Mouse (Mus musculus) CH12.LX (cell line): ENCODE measurements around the gene Rcn1. TPM values are rescaled to one million over a fixed set of nuclear protein-coding genes. Genes with fewer than 3 reads are reported as not detected.

Experiments used
- DNase-seq: peaks from one replicate; pipeline ENCODE4 v3.0.0-alpha.2; 2013; ENCODE audit errors: extremely low read depth
- H3K27ac ChIP-seq: 2 replicates; pipeline ENCODE4 v1.5.1; 2012; ENCODE audit warnings: low read depth, mild to moderate bottlenecking, control low read depth, moderate library complexity; ENCODE audit not compliant: insufficient read depth
- H3K27me3 ChIP-seq: replicated peaks from 2 replicates; pipeline ENCODE3; 2012; ENCODE audit warnings: inconsistent platforms
- H3K36me3 ChIP-seq, 2 experiments: replicated peaks in 1 of 2; 2 replicates each; pipeline versions ENCODE3 to v1.6.1; 2012; ENCODE audit warnings: inconsistent platforms in 1 of 2, low read length in 1 of 2, mild to moderate bottlenecking in 1 of 2, mixed read lengths in 1 of 2, moderate library complexity in 1 of 2; ENCODE audit not compliant: control insufficient read depth in 1 of 2, insufficient read depth in 1 of 2
- H3K4me1 ChIP-seq, 2 experiments: 2 replicates each; pipeline ENCODE4 v1.6.1; 2012; ENCODE audit warnings: inconsistent platforms in 1 of 2, moderate library complexity in 1 of 2; ENCODE audit not compliant: insufficient read depth in 2 of 2, control insufficient read depth in 1 of 2
- H3K4me2 ChIP-seq: 2 replicates; pipeline ENCODE4 v1.6.1; 2012; ENCODE audit warnings: low read depth, mild to moderate bottlenecking, control low read depth; ENCODE audit not compliant: poor library complexity, insufficient read depth, severe bottlenecking
- H3K4me3 ChIP-seq, 3 experiments: fragments of 150-350 bp in 1 of 3; sonication (generic) in 1 of 3; replicated peaks in 1 of 3; 2 replicates each; pipeline versions ENCODE3 to v1.5.1; 2011 to 2012; ENCODE audit warnings: low read depth in 2 of 3, low read length in 2 of 3, mild to moderate bottlenecking in 2 of 3, moderate library complexity in 2 of 3, control low read depth in 1 of 3, improper control_type of control experiment in 1 of 3, inconsistent platforms in 1 of 3, mixed read lengths in 1 of 3; ENCODE audit not compliant: poor library complexity in 1 of 3
- H3K79me2 ChIP-seq: replicated peaks from 2 replicates; pipeline ENCODE4 v1.6.1; 2012; ENCODE audit warnings: mild to moderate bottlenecking, moderate library complexity; ENCODE audit not compliant: control insufficient read depth, poor library complexity, insufficient read depth, severe bottlenecking; ENCODE audit errors: extremely low read depth
- H3K9ac ChIP-seq: 2 replicates; pipeline ENCODE4 v1.6.1; 2012; ENCODE audit warnings: low read depth, mild to moderate bottlenecking, control low read depth, moderate library complexity; ENCODE audit not compliant: insufficient read depth
- H3K9me3 ChIP-seq: replicated peaks from 2 replicates; pipeline ENCODE3; 2012; ENCODE audit warnings: low read length, inconsistent platforms, mixed read lengths
- GABPA ChIP-seq: IDR thresholded peaks from 2 replicates; pipeline ENCODE4 v1.6.1; 2012; ENCODE audit warnings: low read depth, low read length, improper control_type of control experiment, inconsistent platforms; ENCODE audit not compliant: insufficient replicate concordance
- JUND ChIP-seq: conservative IDR thresholded peaks from 2 replicates; pipeline ENCODE4 v1.6.1; 2011; ENCODE audit warnings: low read depth, low read length, improper control_type of control experiment
- KAT2A ChIP-seq: IDR thresholded peaks from 2 replicates; pipeline ENCODE4 v1.6.1; 2012; ENCODE audit warnings: low read length, improper control_type of control experiment, inconsistent platforms; ENCODE audit not compliant: insufficient replicate concordance
- MEF2A ChIP-seq: IDR thresholded peaks from 2 replicates; pipeline ENCODE4 v1.6.1; 2014; ENCODE audit warnings: low read depth, mild to moderate bottlenecking, inconsistent platforms, low read length, improper control_type of control experiment, borderline replicate concordance
- MYC ChIP-seq: IDR thresholded peaks from 2 replicates; pipeline ENCODE4 v1.6.1; 2011; ENCODE audit warnings: low read depth, mild to moderate bottlenecking, improper control_type of control experiment, low read length
- NELFE ChIP-seq: IDR thresholded peaks from 2 replicates; pipeline ENCODE4 v1.6.1; 2011; ENCODE audit warnings: low read depth, low read length, improper control_type of control experiment
- POLR2AphosphoS2 ChIP-seq: IDR thresholded peaks from 2 replicates; pipeline ENCODE4 v1.6.1; 2011; ENCODE audit warnings: low read depth, low read length, improper control_type of control experiment
- RAD21 ChIP-seq: IDR thresholded peaks from 2 replicates; pipeline ENCODE4 v1.6.1; 2011; ENCODE audit warnings: low read depth, mild to moderate bottlenecking, low read length, improper control_type of control experiment, moderate library complexity
- SMC3 ChIP-seq: IDR thresholded peaks from 2 replicates; pipeline ENCODE4 v1.6.1; 2011; ENCODE audit warnings: low read depth, low read length, improper control_type of control experiment
- TCF12 ChIP-seq: IDR thresholded peaks from 2 replicates; pipeline ENCODE4 v1.6.1; 2014; ENCODE audit warnings: low read depth, mild to moderate bottlenecking, inconsistent platforms, low read length, improper control_type of control experiment
- UBTF ChIP-seq: IDR thresholded peaks from 2 replicates; pipeline ENCODE4 v1.6.1; 2012; ENCODE audit warnings: low read depth, mild to moderate bottlenecking, inconsistent platforms, low read length, improper control_type of control experiment, moderate library complexity
- ZKSCAN1 ChIP-seq: IDR thresholded peaks from 2 replicates; pipeline ENCODE4 v1.6.1; 2012; ENCODE audit warnings: low read depth, inconsistent platforms, low read length, improper control_type of control experiment, borderline replicate concordance
- dilution Hi-C: fragments of 300-500 bp; cut with MboI; formaldehyde crosslinking; loops from 2 replicates; pipeline ENCODE4 v1.14.3; 2020; ENCODE audit warnings: low sequenced_read_pairs; ENCODE audit not compliant: extremely low pct_unique_long_range_greater_than_20kb, extremely low pct_ligation_motif_present
- in situ Hi-C: fragments of 300-500 bp; cut with MboI; formaldehyde crosslinking; loops from 3 replicates; pipeline ENCODE4 v1.14.3; 2019; ENCODE audit warnings: low sequenced_read_pairs, low pct_ligation_motif_present, low pct_unique_long_range_greater_than_20kb, mixed read lengths
- polyA plus RNA-seq: library from polyadenylated mRNA; unstranded; fragments of >175 nt; gene quantifications from 2 replicates; pipeline ENCODE4 v1.2.1, GENCODE M21; 2012; ENCODE audit warnings: low read depth; ENCODE audit not compliant: insufficient read length
- total RNA-seq, 2 experiments: library from RNA; depleted of rRNA; stranded (reverse); fragments of 300-350 nt in 1 of 2; fragments of >200 nt in 1 of 2; gene quantifications; 2 replicates each; pipeline ENCODE4 v1.2.3; 2012 to 2014

Gene Rcn1
- total and polyA plus RNA-seq, 3 experiments: 10.5 to 23.4 (median 22.8) TPM

DNA sequence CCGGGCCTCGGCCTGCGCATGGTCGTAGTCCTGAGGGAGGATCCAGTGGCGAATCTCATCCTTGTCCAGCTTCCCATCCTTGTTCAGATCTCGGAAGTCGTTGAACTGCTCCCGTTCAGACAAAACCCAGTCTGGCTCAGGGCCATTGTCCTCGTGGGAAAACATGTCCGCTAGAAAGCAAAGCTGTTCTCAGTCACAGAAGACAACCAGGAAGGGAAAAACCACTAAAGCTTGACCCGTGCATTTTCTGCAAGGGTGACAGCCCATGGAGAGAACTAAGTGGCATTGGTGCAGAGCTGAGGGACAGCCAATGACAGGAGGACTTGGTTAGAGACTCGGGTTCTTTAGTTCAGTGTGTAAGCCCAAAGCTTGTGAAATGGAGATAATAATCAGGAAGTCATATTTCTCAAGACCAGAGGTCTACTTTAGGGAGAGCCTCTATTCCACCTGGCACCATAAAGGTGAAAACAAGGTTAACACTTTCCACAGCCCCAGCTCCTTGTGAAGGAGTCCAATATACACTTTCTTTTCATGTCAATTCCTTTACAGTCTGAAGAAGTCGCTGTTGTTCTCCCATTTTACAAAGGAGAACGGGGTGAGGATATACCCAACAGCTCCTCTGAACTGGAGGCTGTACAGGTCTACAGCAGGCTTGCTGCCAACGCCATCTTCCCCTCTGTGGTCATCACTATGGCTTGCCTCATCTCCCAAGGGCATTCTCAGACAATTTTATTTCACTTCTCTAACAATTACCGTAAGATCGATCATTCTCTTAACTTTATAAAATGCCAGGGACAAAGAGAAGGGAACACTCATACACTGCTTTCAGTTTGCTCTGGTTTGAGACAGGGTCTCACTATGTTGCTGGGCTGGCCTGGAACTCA is 9.9 kb downstream of the Rcn1 start:
- Histone ChIP-seq H3K4me2 (no peak overlapping the region), H3K79me2 (no peaks in the 10 kb centered on the region), H3K4me3 (no peak overlapping the region), H3K36me3 (peaks cover 2 to 97% of the 10 kb centered on the region in 2 experiments), H3K9me3 (no peaks in the 10 kb centered on the region), H3K27ac (no peak overlapping the region), H3K9ac (no peak overlapping the region)
- dilution Hi-C loops (no loop called here), in situ Hi-C loops (no loop called here)
- TF ChIP-seq GABPA: no peak
- TF ChIP-seq, all 38 proteins: peak for 0
- DNase-seq: no peak
- Histone ChIP-seq H3K27me3 (no peaks in the 10 kb centered on the region), H3K4me1 (peaks cover 0 to 8% of the 10 kb centered on the region in 2 experiments; a peak in 1 of 4 replicates)

DNA sequence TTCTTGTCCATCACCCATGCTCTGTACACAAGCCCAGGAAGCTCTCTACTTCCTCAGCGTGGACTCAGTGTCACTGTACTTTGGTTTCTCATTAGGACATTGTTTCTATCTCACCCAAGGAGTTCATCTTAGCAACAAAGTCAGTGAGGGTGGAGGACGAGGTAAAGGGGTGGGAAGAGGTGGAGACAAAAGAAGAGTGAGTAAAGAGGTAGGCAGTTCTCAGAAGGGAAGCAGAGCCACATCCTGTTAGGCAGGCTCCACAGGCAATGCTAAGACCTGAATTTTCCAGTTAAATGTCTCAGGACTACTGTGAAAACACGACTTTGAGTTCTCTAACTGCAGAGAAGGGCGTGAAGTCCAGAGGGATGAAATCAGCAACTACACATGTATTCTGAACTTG is 12.7 kb downstream of the Rcn1 start:
- H3K4me1 ChIP-seq: peaks cover 0 to 8% of the 10 kb centered on the region in 2 experiments; a peak in 1 of 4 replicates
- dilution Hi-C loops: no loop called here
- no peak for DNase-seq
- no peak for TF ChIP-seq RAD21
- H3K4me2 ChIP-seq: no peak overlapping the region
- in situ Hi-C loops: no loop called here
- no peaks in the 10 kb centered on the region for H3K79me2 ChIP-seq
- H3K36me3 ChIP-seq: peaks cover 0 to 69% of the 10 kb centered on the region in 2 experiments
- no peak overlapping the region for H3K27ac ChIP-seq
- no peak overlapping the region for H3K4me3 ChIP-seq
- no peak overlapping the region for H3K9ac ChIP-seq
- H3K27me3 ChIP-seq: no peaks in the 10 kb centered on the region
- no peaks in the 10 kb centered on the region for H3K9me3 ChIP-seq

DNA sequence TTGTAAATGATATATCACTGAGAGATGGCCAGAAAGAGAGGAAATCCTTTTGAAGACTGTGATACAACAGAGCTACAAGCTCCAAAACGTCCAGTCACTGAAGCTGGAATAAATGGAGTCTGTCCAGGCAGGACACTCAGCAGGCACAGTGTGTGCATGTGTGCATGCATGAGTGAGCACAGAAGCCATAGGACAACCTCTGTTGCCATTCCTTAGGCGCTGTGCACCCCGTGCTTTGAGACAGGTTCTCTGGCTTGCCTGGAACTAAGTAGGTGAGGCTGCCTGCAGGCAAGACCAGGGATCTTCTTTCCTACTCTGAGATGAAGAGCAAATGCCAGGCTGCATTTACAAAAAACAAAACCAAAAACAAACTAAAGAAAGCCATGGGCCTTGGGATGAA is 14.1 kb downstream of the Rcn1 start:
- no peak overlapping the region for H3K4me2 ChIP-seq
- H3K4me1 ChIP-seq: peaks cover 0 to 8% of the 10 kb centered on the region in 2 experiments; a peak in 1 of 4 replicates
- H3K27me3 ChIP-seq: no peaks in the 10 kb centered on the region
- H3K4me3 ChIP-seq: no peak overlapping the region
- in situ Hi-C loops: no loop called here
- no peak for DNase-seq
- peaks cover 0 to 55% of the 10 kb centered on the region in 2 experiments for H3K36me3 ChIP-seq
- TF ChIP-seq UBTF (no peak), NELFE (no peak), MYC (no peak), JUND (no peak), ZKSCAN1 (no peak), TCF12 (no peak), MEF2A (no peak), RAD21 (no peak), KAT2A (no peak), SMC3 (no peak), POLR2AphosphoS2 (no peak)
- TF ChIP-seq, all 38 proteins: peak for 0
- Histone ChIP-seq H3K9ac (no peak overlapping the region), H3K27ac (no peak overlapping the region), H3K79me2 (no peaks in the 10 kb centered on the region), H3K9me3 (no peaks in the 10 kb centered on the region)
- dilution Hi-C loops: no loop called here
